Mouse (Mus musculus) hematopoietic stem cell, adult 5-6 weeks (primary cell): ENCODE data around the gene Acod1. TPM values are rescaled to one million over a fixed set of nuclear protein-coding genes. Genes with fewer than 3 reads are reported as not detected.

Experiments
- ATAC-seq, 2 experiments: fragments of 125-278 bp in 1 of 2; replicated peaks in 1 of 2; 2 replicates each; pipeline ENCODE4 v1.8.0; 2016 to 2017; ENCODE audit warnings: inconsistent platforms in 2 of 2, mild to moderate bottlenecking in 2 of 2, moderate number of reproducible peaks in 2 of 2, low read depth in 1 of 2, moderate TSS enrichment in 1 of 2; ENCODE audit not compliant: low FRiP score in 2 of 2, poor library complexity in 2 of 2, severe bottlenecking in 2 of 2, insufficient read depth in 1 of 2, low TSS enrichment in 1 of 2
- total RNA-seq: library from RNA; stranded (forward); fragments of 172-1452, 232-1000 nt; gene quantifications from 2 replicates; pipeline ENCODE4 v1.2.3, GENCODE M21; 2017

Gene Acod1
- total RNA-seq, 1 experiment from 2014 or later: 1.4 TPM

GRCm38 (mm10) chr14:103095036-103095435 is 48.3 kb downstream of the Acod1 start:
- ATAC-seq: no peak

GRCm38 (mm10) chr14:103095826-103096225 is 49.0 kb downstream of the Acod1 start:
- ATAC-seq: no peak

GRCm38 (mm10) chr14:103096621-103097020 is 49.8 kb downstream of the Acod1 start:
- no peak for ATAC-seq

- no peak for ATAC-seq
Observed at GRCm38 (mm10) chr14:103098213-103098586, 51.4 kb downstream of the Acod1 start.

- ATAC-seq: peak; percentile 18 to 56; a peak in 3 of 4 replicates
Observed at GRCm38 (mm10) chr14:103098587-103099235, 51.9 kb downstream of the Acod1 start.

- ATAC-seq: peak; percentile 92 to 96
Observed at GRCm38 (mm10) chr14:103099238-103099933, 52.6 kb downstream of the Acod1 start, which contains the start of gene Fbxl3. Gene Fbxl3 (minus strand): TSS chr14:103099566.

- no peak for ATAC-seq
Observed at GRCm38 (mm10) chr14:103100296-103100695, 53.5 kb downstream of the Acod1 start.

- ATAC-seq: no peak
Observed at GRCm38 (mm10) chr14:103101171-103101570, 54.4 kb downstream of the Acod1 start.

- no peak for ATAC-seq
Observed at GRCm38 (mm10) chr14:103102246-103102645, 55.5 kb downstream of the Acod1 start.

- no peak for ATAC-seq
Observed at GRCm38 (mm10) chr14:103102731-103103335, 56.1 kb downstream of the Acod1 start.

Other genes starting within 250 kb of the Acod1 start
- gene Kctd12, start 64.3 kb upstream of the Acod1 start, total RNA-seq: 116 and 119 TPM in 2 replicates
- gene Cln5, start 23.2 kb downstream of the Acod1 start, total RNA-seq: 44.9 and 47.3 TPM in 2 replicates
- gene Fbxl3, start 52.6 kb downstream of the Acod1 start, total RNA-seq: 96.4 and 144 TPM in 2 replicates